Mouse (Mus musculus): ENCODE data around the gene Ildr2. TPM values are rescaled to one million over a fixed set of nuclear protein-coding genes. Genes with fewer than 3 reads are reported as not detected.

The Ildr2 gene
- polyA plus RNA-seq, 1 experiment from 2014 or later = 10.2 TPM

DNA sequence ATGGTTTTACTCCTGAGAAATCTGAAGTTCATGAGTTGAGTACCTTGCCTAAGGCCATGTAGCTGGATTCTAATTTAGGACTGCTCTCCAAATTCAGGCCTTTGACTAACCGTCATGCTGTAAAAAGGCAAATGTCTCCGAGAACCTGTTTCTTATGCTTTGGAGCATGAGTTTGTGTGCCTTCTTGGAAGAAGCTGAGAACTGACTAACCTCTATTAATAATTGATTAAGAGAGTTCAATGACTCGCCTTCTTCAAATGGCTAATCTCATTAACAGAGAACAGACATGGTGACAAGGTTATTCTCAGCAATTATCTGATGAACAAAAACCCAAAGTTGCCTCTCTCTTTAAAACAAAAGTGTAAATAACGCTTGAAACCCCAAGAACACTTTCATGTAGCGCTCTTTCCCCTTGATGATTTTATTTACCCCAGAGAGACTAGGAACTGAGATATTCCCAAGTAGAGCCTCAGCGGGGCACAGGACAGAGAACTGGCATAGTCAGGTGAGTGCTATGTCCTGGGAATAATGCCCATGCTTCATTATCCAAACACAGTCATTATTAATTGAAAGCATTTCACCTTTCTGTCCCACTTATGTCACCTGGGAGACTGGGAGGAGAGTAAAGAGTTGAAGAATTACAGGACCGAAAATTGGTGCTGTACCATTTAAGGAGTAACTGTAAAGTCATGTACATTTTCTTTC, 12.2 kb downstream of the Ildr2 start:
- Histone ChIP-seq H3K27ac (no peak overlapping the region), H3K36me3 (replicated peaks) (peaks cover 22% of the 10 kb centered on the region), H3K4me2 (no peak overlapping the region), H3K27me3 (no peaks in the 10 kb centered on the region), H3K9ac (no peak overlapping the region), H3K4me1 (peaks cover 6% of the 10 kb centered on the region; the same call in 1 of the 2 replicates), H3K9me3 (no peaks in the 10 kb centered on the region), H3K4me3 (replicated peaks) (no peak overlapping the region)
- WGBS = 80% methylated on average over 7 of the region's 7 CpGs
- no peak for ATAC-seq (ENCODE audit: low FRiP score)

- no peak for ATAC-seq (ENCODE audit: low FRiP score)
- H3K36me3 ChIP-seq (replicated peaks) = peaks cover 22% of the 10 kb centered on the region
- H3K4me2 ChIP-seq = no peak overlapping the region
- H3K27me3 ChIP-seq = no peaks in the 10 kb centered on the region
- H3K9me3 ChIP-seq = no peaks in the 10 kb centered on the region
- 97% methylated on average over 9 of the region's 9 CpGs for WGBS
- no peak overlapping the region for H3K9ac ChIP-seq
- no peak overlapping the region for H3K27ac ChIP-seq
- H3K4me1 ChIP-seq = peaks cover 6% of the 10 kb centered on the region; the same call in 1 of the 2 replicates
- H3K4me3 ChIP-seq (replicated peaks) = no peak overlapping the region
These were observed 13.0 kb downstream of the Ildr2 start for GRCm38 (mm10) chr1:166266918-166267317.

- Histone ChIP-seq H3K27me3 (no peaks in the 10 kb centered on the region), H3K9ac (no peak overlapping the region), H3K27ac (no peak overlapping the region), H3K4me2 (no peak overlapping the region), H3K36me3 (replicated peaks) (peaks cover 35% of the 10 kb centered on the region), H3K4me3 (replicated peaks) (no peak overlapping the region), H3K9me3 (no peaks in the 10 kb centered on the region), H3K4me1 (peaks cover 6% of the 10 kb centered on the region; the same call in 1 of the 2 replicates)
- 94% methylated on average over 5 of the region's 5 CpGs for WGBS
- ATAC-seq (ENCODE audit: low FRiP score) = no peak
These were observed 14.3 kb downstream of the Ildr2 start for GRCm38 (mm10) chr1:166268218-166268617.

DNA sequence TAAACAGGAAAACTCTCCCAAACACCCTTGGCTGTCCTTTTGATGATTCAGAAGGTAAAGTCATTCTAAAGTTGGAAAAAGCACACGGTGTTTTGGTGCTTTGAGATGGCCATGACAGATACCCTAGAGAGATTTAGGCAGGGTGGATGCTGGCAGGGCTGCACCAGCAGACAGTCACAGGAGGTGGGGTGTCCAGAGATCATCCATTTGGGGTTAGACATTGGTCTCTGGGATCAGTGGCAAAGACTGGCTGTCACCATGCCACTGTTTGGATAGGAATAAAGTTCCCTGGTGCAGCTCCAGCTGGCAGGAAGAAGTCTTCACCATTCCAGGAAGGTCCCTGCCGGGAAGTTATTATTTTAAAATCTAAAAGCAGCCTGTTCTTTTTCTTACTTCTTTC, 24.8 kb downstream of the Ildr2 start:
- Histone ChIP-seq H3K27ac (peak overlapping the region; percentile 96), H3K9me3 (no peaks in the 10 kb centered on the region), H3K9ac (no peak overlapping the region; the same call in 1 of the 2 replicates), H3K4me3 (replicated peaks) (no peak overlapping the region), H3K36me3 (replicated peaks) (no peaks in the 10 kb centered on the region), H3K4me2 (no peak overlapping the region), H3K27me3 (no peaks in the 10 kb centered on the region), H3K4me1 (peaks cover 65% of the 10 kb centered on the region)
- 15% methylated on average over 2 of the region's 2 CpGs for WGBS
- ATAC-seq (ENCODE audit: low FRiP score) = no peak

GRCm38 (mm10) chr1:166279580-166280206, 25.8 kb downstream of the Ildr2 start:
- no peaks in the 10 kb centered on the region for H3K9me3 ChIP-seq
- peak overlapping the region; percentile 40 for H3K4me2 ChIP-seq
- peak overlapping the region; percentile 36; the same call in 1 of the 2 replicates for H3K9ac ChIP-seq
- peak overlapping the region; percentile 96 for H3K27ac ChIP-seq
- 15% methylated on average over 9 of the region's 9 CpGs for WGBS
- H3K4me3 ChIP-seq (replicated peaks) = no peak overlapping the region
- peaks cover 73% of the 10 kb centered on the region for H3K4me1 ChIP-seq
- H3K27me3 ChIP-seq = no peaks in the 10 kb centered on the region
- H3K36me3 ChIP-seq (replicated peaks) = no peaks in the 10 kb centered on the region
- peak; percentile 47 for ATAC-seq (ENCODE audit: low FRiP score)

DNA sequence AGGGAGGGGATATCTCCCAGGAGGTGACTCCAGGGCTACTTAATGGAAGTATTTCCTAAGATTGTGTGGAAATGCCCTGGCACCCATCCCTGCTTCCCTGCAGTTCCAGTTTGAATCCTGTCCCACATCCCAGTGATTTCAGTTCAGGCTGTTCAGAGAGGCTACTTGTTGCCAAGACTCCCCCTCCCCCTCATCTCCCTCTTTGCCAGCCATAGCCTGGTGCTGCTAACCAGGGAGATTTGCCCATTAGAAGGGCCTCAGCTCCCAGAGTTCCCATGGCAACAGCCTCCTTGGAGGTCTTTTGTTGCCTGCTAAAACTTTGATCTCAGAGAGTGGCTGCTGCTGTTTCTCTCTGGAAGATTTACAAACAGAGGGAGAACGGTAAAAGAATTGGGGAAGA, 26.6 kb downstream of the Ildr2 start:
- no peak overlapping the region for H3K4me3 ChIP-seq (replicated peaks)

GRCm38 (mm10) chr1:166281287-166281686, 27.3 kb downstream of the Ildr2 start:
- Histone ChIP-seq H3K27ac (peak overlapping the region; percentile 96), H3K27me3 (no peaks in the 10 kb centered on the region), H3K9me3 (no peaks in the 10 kb centered on the region), H3K9ac (peak overlapping the region; percentile 42; the same call in 1 of the 2 replicates), H3K4me1 (peaks cover 88% of the 10 kb centered on the region), H3K4me3 (replicated peaks) (no peak overlapping the region), H3K36me3 (replicated peaks) (no peaks in the 10 kb centered on the region), H3K4me2 (peak overlapping the region; percentile 47)
- no peak for ATAC-seq (ENCODE audit: low FRiP score)
- WGBS = 18% methylated on average over 1 of the region's 1 CpGs

More for the DNA sequence above, 26.6 kb downstream of the Ildr2 start:
- ATAC-seq (ENCODE audit: low FRiP score) = peak; percentile 78
- 0% methylated on average over 1 of the region's 1 CpGs for WGBS
- Histone ChIP-seq H3K27me3 (no peaks in the 10 kb centered on the region), H3K27ac (peak overlapping the region; percentile 96), H3K9me3 (no peaks in the 10 kb centered on the region), H3K4me2 (peak overlapping the region; percentile 40), H3K4me1 (peaks cover 81% of the 10 kb centered on the region), H3K9ac (0 out of 2 replicates have a peak overlapping the region, but pooled peaks have one; percentile 42), H3K36me3 (replicated peaks) (no peaks in the 10 kb centered on the region)

GRCm38 (mm10) chr1:166281836-166282235, 27.9 kb downstream of the Ildr2 start:
- no peak for ATAC-seq (ENCODE audit: low FRiP score)
- Histone ChIP-seq H3K27me3 (no peaks in the 10 kb centered on the region), H3K4me2 (peak overlapping the region; percentile 47; the same call in 1 of the 2 replicates), H3K4me3 (replicated peaks) (no peak overlapping the region), H3K4me1 (peaks cover 94% of the 10 kb centered on the region), H3K9ac (no peak overlapping the region), H3K9me3 (no peaks in the 10 kb centered on the region), H3K36me3 (replicated peaks) (no peaks in the 10 kb centered on the region), H3K27ac (peak overlapping the region; percentile 96)
- WGBS = 15% methylated on average over 3 of the region's 3 CpGs

DNA sequence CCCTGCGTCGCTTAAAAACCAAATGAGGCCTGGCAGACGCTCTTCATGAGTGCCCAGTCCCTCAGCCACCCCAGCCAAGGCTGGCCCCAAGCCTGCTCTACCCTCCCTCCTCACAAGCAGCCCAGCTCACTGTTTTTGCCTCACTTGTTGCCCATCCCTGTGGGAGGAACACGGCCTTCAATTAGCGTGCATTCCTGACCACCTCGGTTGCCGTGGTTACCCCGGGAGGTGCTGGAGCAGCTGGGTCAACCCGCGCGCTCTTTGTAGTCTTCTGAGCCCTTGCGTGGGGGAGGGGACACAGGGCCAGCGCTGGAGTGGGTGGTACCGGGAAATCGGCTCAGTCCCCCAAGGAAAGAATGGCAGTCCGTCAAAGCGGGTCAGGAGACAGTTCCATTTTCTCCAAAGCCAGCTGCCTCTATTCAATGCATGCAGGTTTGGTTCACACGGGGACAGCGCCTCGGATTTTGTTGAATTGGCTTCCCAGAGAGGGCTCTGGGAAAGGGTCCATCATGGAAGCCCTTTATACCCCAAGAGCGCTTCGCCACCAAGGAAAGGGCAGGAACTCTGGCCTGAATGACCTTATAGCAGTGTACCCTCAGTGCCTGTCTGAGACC, 28.8 kb downstream of the Ildr2 start:
- H3K9me3 ChIP-seq = no peaks in the 10 kb centered on the region
- ATAC-seq (ENCODE audit: low FRiP score) = peak; percentile 91
- peaks cover 95% of the 10 kb centered on the region for H3K4me1 ChIP-seq
- H3K4me2 ChIP-seq = peak overlapping the region; percentile 47
- no peaks in the 10 kb centered on the region for H3K36me3 ChIP-seq (replicated peaks)
- H3K27me3 ChIP-seq = no peaks in the 10 kb centered on the region
- H3K4me3 ChIP-seq (replicated peaks) = peak overlapping the region; percentile 19
- WGBS = under 1% methylated on average over 22 of the region's 22 CpGs
- peak overlapping the region; percentile 96 for H3K27ac ChIP-seq
- no peak overlapping the region for H3K9ac ChIP-seq

GRCm38 (mm10) chr1:166283451-166283850, 29.5 kb downstream of the Ildr2 start:
- Histone ChIP-seq H3K27me3 (no peaks in the 10 kb centered on the region), H3K4me1 (peaks cover 88% of the 10 kb centered on the region), H3K4me3 (replicated peaks) (no peak overlapping the region), H3K27ac (peak overlapping the region; percentile 96), H3K9ac (no peak overlapping the region), H3K9me3 (no peaks in the 10 kb centered on the region), H3K36me3 (replicated peaks) (no peaks in the 10 kb centered on the region), H3K4me2 (peak overlapping the region; percentile 47)
- WGBS = 41% methylated on average over 6 of the region's 6 CpGs
- no peak for ATAC-seq (ENCODE audit: low FRiP score)

- Histone ChIP-seq H3K9ac (no peak overlapping the region), H3K4me2 (no peak overlapping the region), H3K4me3 (replicated peaks) (no peak overlapping the region), H3K27me3 (no peaks in the 10 kb centered on the region), H3K27ac (peak overlapping the region; percentile 75), H3K9me3 (no peaks in the 10 kb centered on the region), H3K36me3 (replicated peaks) (no peaks in the 10 kb centered on the region), H3K4me1 (peaks cover 79% of the 10 kb centered on the region)
- ATAC-seq (ENCODE audit: low FRiP score) = no peak
- 51% methylated on average over 8 of the region's 8 CpGs for WGBS
These were observed 30.5 kb downstream of the Ildr2 start for GRCm38 (mm10) chr1:166284390-166284789.

DNA sequence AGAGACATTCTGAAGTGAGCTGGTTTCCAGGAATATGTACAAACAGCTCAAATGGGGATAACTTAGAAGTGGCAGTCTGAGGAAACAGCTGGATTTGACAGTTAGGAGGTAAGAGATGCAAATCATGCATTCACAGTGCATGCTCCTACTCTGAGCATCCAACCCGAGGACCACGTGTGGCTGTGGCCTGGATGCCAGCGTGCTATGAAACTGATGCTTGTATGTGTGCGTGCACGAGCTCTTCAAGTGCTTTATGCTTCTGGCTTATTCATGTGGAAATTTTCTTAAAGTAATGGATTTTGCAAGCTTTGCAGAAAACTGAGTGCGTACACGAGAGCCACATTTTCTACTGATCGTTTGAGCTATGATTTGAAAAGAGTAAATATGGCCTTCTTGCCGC, 32.3 kb downstream of the Ildr2 start:
- H3K9me3 ChIP-seq = no peaks in the 10 kb centered on the region
- no peak for ATAC-seq (ENCODE audit: low FRiP score)
- H3K4me3 ChIP-seq (replicated peaks) = no peak overlapping the region
- H3K4me2 ChIP-seq = no peak overlapping the region
- 51% methylated on average over 9 of the region's 9 CpGs for WGBS
- H3K27me3 ChIP-seq = no peaks in the 10 kb centered on the region
- peak overlapping the region; percentile 57 for H3K27ac ChIP-seq
- no peaks in the 10 kb centered on the region for H3K36me3 ChIP-seq (replicated peaks)
- no peak overlapping the region for H3K9ac ChIP-seq
- peaks cover 64% of the 10 kb centered on the region for H3K4me1 ChIP-seq

Measured in forebrain, embryonic 12.5 days (tissue).